Mouse (Mus musculus) forebrain, embryonic 16.5 days (tissue): ENCODE data around the gene Tiprl. TPM values are rescaled to one million over a fixed set of nuclear protein-coding genes. Genes with fewer than 3 reads are reported as not detected.
A peak's percentile ranks its signal among the peaks of the same experiment; 100 is the strongest.

Experiments
- ATAC-seq: fragments of 200-750 bp; cut with Nextera tagmentation; 2 replicates; pipeline ENCODE4 v1.8.0; 2017; ENCODE audit warnings: mild to moderate bottlenecking, moderate library complexity
- H3K27ac ChIP-seq: fragments of 300-500 bp; sonication (generic); 2 replicates; pipeline ENCODE4 v1.5.1; 2014; ENCODE audit warnings: low read length, control low read depth
- H3K27me3 ChIP-seq: fragments of 300-500 bp; sonication (generic); replicated peaks from 2 replicates; pipeline ENCODE4 v1.6.1; 2014; ENCODE audit warnings: low read length; ENCODE audit not compliant: control insufficient read depth, insufficient read depth
- H3K36me3 ChIP-seq: fragments of 300-500 bp; sonication (generic); 2 replicates; pipeline ENCODE4 v1.6.1; 2014; ENCODE audit not compliant: control insufficient read depth, insufficient read depth
- H3K4me1 ChIP-seq: fragments of 300-500 bp; sonication (generic); replicated peaks from 2 replicates; pipeline ENCODE4 v1.6.1; 2014; ENCODE audit warnings: low read length; ENCODE audit not compliant: control insufficient read depth, insufficient read depth
- H3K4me2 ChIP-seq: fragments of 300-500 bp; sonication (generic); 2 replicates; pipeline ENCODE4 v1.6.1; 2014; ENCODE audit warnings: mild to moderate bottlenecking, low read length, control low read depth
- H3K4me3 ChIP-seq: fragments of 300-500 bp; sonication (generic); replicated peaks from 2 replicates; pipeline ENCODE4 v1.5.1; 2014; ENCODE audit warnings: mild to moderate bottlenecking, low read length, control low read depth
- H3K9ac ChIP-seq: fragments of 300-500 bp; sonication (generic); replicated peaks from 2 replicates; pipeline ENCODE4 v1.6.1; 2014; ENCODE audit warnings: low read depth, low read length, control low read depth
- H3K9me3 ChIP-seq: fragments of 300-500 bp; sonication (generic); 2 replicates; pipeline ENCODE4 v1.6.1; 2016; ENCODE audit warnings: low read length; ENCODE audit not compliant: control insufficient read depth
- WGBS: fragments of 180-500 bp; shearing (Covaris S2); extraction: QIAGEN DNeasy Blood & Tissue Kit; methylation state at CpG from one replicate; pipeline ENCODE4 v1.1.7; 2014; 5-methylcytosine and 5-hydroxymethylcytosine counted together
- polyA plus RNA-seq: library from polyadenylated mRNA; unstranded; fragments of >200 nt; fragmentation: Nextera tagmentation; extraction: Ambion mirVana; gene quantifications from 2 replicates; pipeline ENCODE4 v1.2.1, GENCODE M21; 2015

Gene Tiprl
- polyA plus RNA-seq, 1 experiment from 2014 or later, result 168 TPM

GRCm38 (mm10) chr1:165187357-165187756 lies 49.4 kb downstream of the Tiprl start:
- H3K27ac ChIP-seq, result no peak overlapping the region
- no peak overlapping the region for H3K4me3 ChIP-seq
- WGBS, result 47% methylated on average over 5 of the region's 5 CpGs
- no peaks in the 10 kb centered on the region for H3K27me3 ChIP-seq
- H3K4me2 ChIP-seq, result no peak overlapping the region
- no peak overlapping the region for H3K9ac ChIP-seq
- H3K9me3 ChIP-seq, result no peaks in the 10 kb centered on the region
- no peaks in the 10 kb centered on the region; the same call in 1 of the 2 replicates for H3K4me1 ChIP-seq
- H3K36me3 ChIP-seq, result no peaks in the 10 kb centered on the region
- peak; percentile 56; the same call in 1 of the 2 replicates for ATAC-seq

- H3K9me3 ChIP-seq, result no peaks in the 10 kb centered on the region
- no peaks in the 10 kb centered on the region for H3K36me3 ChIP-seq
- no peak overlapping the region for H3K9ac ChIP-seq
- H3K4me2 ChIP-seq, result no peak overlapping the region
- H3K4me1 ChIP-seq, result no peaks in the 10 kb centered on the region; the same call in 1 of the 2 replicates
- ATAC-seq, result no peak
- H3K27me3 ChIP-seq, result no peaks in the 10 kb centered on the region
- 76% methylated on average over 12 of the region's 12 CpGs for WGBS
- H3K27ac ChIP-seq, result no peak overlapping the region
- H3K4me3 ChIP-seq, result no peak overlapping the region
These were observed 50.3 kb downstream of the Tiprl start for GRCm38 (mm10) chr1:165186491-165186890.

- no peak for ATAC-seq
- H3K36me3 ChIP-seq, result no peaks in the 10 kb centered on the region
- no peak overlapping the region for H3K9ac ChIP-seq
- no peak overlapping the region for H3K4me2 ChIP-seq
- WGBS, result 28% methylated on average over 7 of the region's 7 CpGs
- no peak overlapping the region for H3K27ac ChIP-seq
- no peaks in the 10 kb centered on the region; the same call in 1 of the 2 replicates for H3K4me1 ChIP-seq
- H3K9me3 ChIP-seq, result no peaks in the 10 kb centered on the region
- no peak overlapping the region for H3K4me3 ChIP-seq
- H3K27me3 ChIP-seq, result no peaks in the 10 kb centered on the region
These were observed 51.7 kb downstream of the Tiprl start for GRCm38 (mm10) chr1:165185116-165185515.

- Histone ChIP-seq H3K4me1 (no peaks in the 10 kb centered on the region; the same call in 1 of the 2 replicates), H3K36me3 (no peaks in the 10 kb centered on the region), H3K9me3 (no peaks in the 10 kb centered on the region), H3K27ac (no peak overlapping the region), H3K4me3 (no peak overlapping the region), H3K9ac (no peak overlapping the region), H3K4me2 (no peak overlapping the region), H3K27me3 (no peaks in the 10 kb centered on the region)
- no peak for ATAC-seq
- WGBS, result 91% methylated on average over 3 of the region's 3 CpGs
These were observed 52.6 kb downstream of the Tiprl start for GRCm38 (mm10) chr1:165184178-165184577.

GRCm38 (mm10) chr1:165183400-165183799 lies 53.4 kb downstream of the Tiprl start:
- Histone ChIP-seq H3K27me3 (no peaks in the 10 kb centered on the region), H3K36me3 (no peaks in the 10 kb centered on the region), H3K4me2 (no peak overlapping the region), H3K9me3 (no peaks in the 10 kb centered on the region), H3K4me1 (no peaks in the 10 kb centered on the region; the same call in 1 of the 2 replicates), H3K9ac (no peak overlapping the region), H3K27ac (no peak overlapping the region), H3K4me3 (no peak overlapping the region)
- WGBS, result 82% methylated on average over 6 of the region's 6 CpGs
- no peak for ATAC-seq

GRCm38 (mm10) chr1:165179321-165179720 lies 57.5 kb downstream of the Tiprl start:
- no peak overlapping the region for H3K27ac ChIP-seq
- no peak overlapping the region for H3K9ac ChIP-seq
- no peak overlapping the region for H3K4me3 ChIP-seq
- H3K4me1 ChIP-seq, result no peaks in the 10 kb centered on the region
- WGBS, result 76% methylated on average over 5 of the region's 5 CpGs
- no peaks in the 10 kb centered on the region for H3K9me3 ChIP-seq
- no peak overlapping the region for H3K4me2 ChIP-seq
- H3K36me3 ChIP-seq, result no peaks in the 10 kb centered on the region
- H3K27me3 ChIP-seq, result no peaks in the 10 kb centered on the region
- ATAC-seq, result no peak

GRCm38 (mm10) chr1:165178075-165178474 lies 58.7 kb downstream of the Tiprl start:
- WGBS, result 73% methylated on average over 6 of the region's 6 CpGs
- Histone ChIP-seq H3K9me3 (no peaks in the 10 kb centered on the region), H3K36me3 (no peaks in the 10 kb centered on the region), H3K4me1 (no peaks in the 10 kb centered on the region), H3K9ac (no peak overlapping the region), H3K4me2 (no peak overlapping the region), H3K4me3 (no peak overlapping the region), H3K27me3 (no peaks in the 10 kb centered on the region), H3K27ac (no peak overlapping the region)
- no peak for ATAC-seq

GRCm38 (mm10) chr1:165174059-165174616 lies 62.7 kb downstream of the Tiprl start:
- WGBS, result 55% methylated on average over 6 of the region's 9 CpGs
- Histone ChIP-seq H3K4me2 (no peak overlapping the region), H3K27ac (no peak overlapping the region), H3K36me3 (no peaks in the 10 kb centered on the region), H3K4me3 (no peak overlapping the region), H3K9ac (no peak overlapping the region), H3K4me1 (no peaks in the 10 kb centered on the region), H3K9me3 (no peaks in the 10 kb centered on the region), H3K27me3 (no peaks in the 10 kb centered on the region)
- no peak for ATAC-seq

GRCm38 (mm10) chr1:165171277-165171676 lies 65.5 kb downstream of the Tiprl start:
- Histone ChIP-seq H3K27me3 (no peaks in the 10 kb centered on the region), H3K4me2 (no peak overlapping the region), H3K4me3 (no peak overlapping the region), H3K4me1 (no peaks in the 10 kb centered on the region), H3K36me3 (no peaks in the 10 kb centered on the region), H3K9ac (no peak overlapping the region), H3K27ac (no peak overlapping the region), H3K9me3 (no peaks in the 10 kb centered on the region)
- WGBS, result 76% methylated on average over 7 of the region's 8 CpGs
- no peak for ATAC-seq

GRCm38 (mm10) chr1:165170157-165170556 lies 66.6 kb downstream of the Tiprl start:
- Histone ChIP-seq H3K9ac (no peak overlapping the region), H3K27ac (no peak overlapping the region), H3K4me1 (no peaks in the 10 kb centered on the region), H3K27me3 (no peaks in the 10 kb centered on the region), H3K36me3 (no peaks in the 10 kb centered on the region), H3K4me2 (no peak overlapping the region), H3K4me3 (no peak overlapping the region), H3K9me3 (0 out of 2 replicates have a peak, but pooled peaks cover 2% of the 10 kb centered on the region)
- WGBS, result 82% methylated on average over 5 of the region's 5 CpGs
- no peak for ATAC-seq
